33 mouse cellular contexts compared by ENCODE assay signal in genomic region chr4:106496833-106497232, GRCm38 (mm10). TPM values are rescaled to one million over a fixed set of nuclear protein-coding genes. Genes with fewer than 3 reads are reported as not detected.
DNase-seq lines count a peak whose midpoint lies in the region; ATAC-seq and TF ChIP-seq lines count a peak whose summit lies in the region.
"Had no signal": no experiment of that assay in that cellular context is flagged by ENCODE, and none has a peak within 500 bp of the region (broad histone marks: within the 10 kb centered on the region; RNA-seq: fewer than 3 reads in every experiment).

No protein-coding gene starts in this region.

- H3K4me3 ChIP-seq in kidney, embryonic 14.5 days (ENCODE audit: low read length), result no peak overlapping the region
- H3K4me3 ChIP-seq in midbrain, embryonic 10.5 days, result no peak overlapping the region
- no peak overlapping the region for H3K4me3 ChIP-seq in midbrain, postnatal 0 days (ENCODE audit: low read depth, low read length)
- H3K4me3 ChIP-seq: forebrain, embryonic 15.5 days; gastrocnemius, adult 2 months; limb, embryonic 10.5 days; limb, embryonic 15.5 days; liver, embryonic 13.5 days; midbrain, embryonic 15.5 days had no signal

- no peak overlapping the region for H3K9ac ChIP-seq in kidney, embryonic 14.5 days (ENCODE audit: low read depth, low read length)
- H3K9ac ChIP-seq in midbrain, postnatal 0 days (replicated peaks; ENCODE audit: low read length, poor library complexity, severe bottlenecking), result no peak overlapping the region
- H3K9ac ChIP-seq: forebrain, embryonic 15.5 days; hindbrain, embryonic 14.5 days; limb, embryonic 15.5 days; liver, embryonic 13.5 days; midbrain, embryonic 15.5 days had no signal

- ATAC-seq in kidney, embryonic 14.5 days (ENCODE audit: low FRiP score, low TSS enrichment), result no peak
- no peak for ATAC-seq in midbrain, postnatal 0 days (ENCODE audit: low FRiP score)
- ATAC-seq: forebrain, embryonic 15.5 days; inflammation-experienced regulatory T-cells, adult 6 months; midbrain, embryonic 15.5 days had no signal

- no peak for TF ChIP-seq CTCF in midbrain, postnatal 0 days (IDR thresholded peaks at IDR 0.05)

- peaks cover 17% of the 10 kb centered on the region; the same call in 1 of the 2 replicates for H3K4me1 ChIP-seq in kidney, embryonic 14.5 days (ENCODE audit: control insufficient read depth, insufficient read depth, low read length)
- peaks cover 29% of the 10 kb centered on the region for H3K4me1 ChIP-seq in midbrain, embryonic 10.5 days
- 0 out of 2 replicates have a peak, but pooled peaks cover 3% of the 10 kb centered on the region for H3K4me1 ChIP-seq in midbrain, postnatal 0 days (ENCODE audit: insufficient read depth, low read length)
- H3K4me1 ChIP-seq: liver, embryonic 13.5 days had no signal

- no peaks in the 10 kb centered on the region for H3K27me3 ChIP-seq in kidney, embryonic 14.5 days (ENCODE audit: control insufficient read depth, insufficient read depth, low read length)
- no peaks in the 10 kb centered on the region for H3K27me3 ChIP-seq in midbrain, embryonic 10.5 days (ENCODE audit: low read depth, poor library complexity, severe bottlenecking)
- no peaks in the 10 kb centered on the region for H3K27me3 ChIP-seq in midbrain, postnatal 0 days (ENCODE audit: insufficient read depth, low read length)
- H3K27me3 ChIP-seq: forebrain, embryonic 15.5 days; limb, embryonic 15.5 days; liver, embryonic 13.5 days; midbrain, embryonic 15.5 days had no signal

- peak; percentile 55 for DNase-seq in kidney, adult 18-20 months
- no peak for DNase-seq in midbrain, embryonic 10.5 days (ENCODE audit: low spot score)
- no peak for DNase-seq in midbrain, postnatal 0 days (ENCODE audit: low spot score)
- peak; percentile 64 for DNase-seq in kidney, adult 9 months
- peak; percentile 56 to 82 for DNase-seq in kidney, postnatal 25 days
- no peak for DNase-seq in thymus, postnatal 10 days (ENCODE audit: low spot score in 2 of 2)
- DNase-seq in thymus, postnatal 25 days, result no peak
- DNase-seq: adrenal gland, postnatal 10 days; B cell, adult 2 months; cerebellum, adult 8-10 months; cerebellum, postnatal 25 days; gastrocnemius, adult 2 months; gastrocnemius, postnatal 36 days; heart, adult 18-20 months; heart, postnatal 4 days; liver, embryonic 13.5 days; lung, adult 2 months; spleen, adult 18-20 months; thymus, adult 2 months had no signal

- no peaks in the 10 kb centered on the region for H3K9me3 ChIP-seq in kidney, embryonic 14.5 days (ENCODE audit: control insufficient read depth, low read length)
- H3K9me3 ChIP-seq in midbrain, embryonic 10.5 days (replicated peaks), result no peaks in the 10 kb centered on the region
- H3K9me3 ChIP-seq in midbrain, postnatal 0 days (ENCODE audit: low read length), result no peaks in the 10 kb centered on the region
- H3K9me3 ChIP-seq: forebrain, embryonic 15.5 days; limb, embryonic 10.5 days; limb, embryonic 15.5 days; liver, embryonic 13.5 days; midbrain, embryonic 15.5 days had no signal

- WGBS in kidney, embryonic 14.5 days, result 49% methylated on average over 6 of the region's 6 CpGs
- 63% methylated on average over 6 of the region's 6 CpGs for WGBS in midbrain, embryonic 10.5 days
- 51% methylated on average over 6 of the region's 6 CpGs for WGBS in midbrain, postnatal 0 days

- no peak overlapping the region for H3K27ac ChIP-seq in kidney, embryonic 14.5 days (ENCODE audit: low read depth, low read length)
- 0 out of 2 replicates have a peak overlapping the region, but pooled peaks have one; percentile 7 for H3K27ac ChIP-seq in midbrain, embryonic 10.5 days (replicated peaks)
- no peak overlapping the region for H3K27ac ChIP-seq in midbrain, postnatal 0 days (ENCODE audit: low read depth, low read length)
- H3K27ac ChIP-seq: forebrain, embryonic 15.5 days; gastrocnemius, adult 2 months; hindbrain, embryonic 14.5 days; limb, embryonic 10.5 days; limb, embryonic 15.5 days; liver, embryonic 13.5 days; macrophage; midbrain, embryonic 15.5 days had no signal

- no peak overlapping the region for H3K4me2 ChIP-seq in kidney, embryonic 14.5 days (replicated peaks; ENCODE audit: low read depth, low read length)
- no peak overlapping the region for H3K4me2 ChIP-seq in midbrain, postnatal 0 days (ENCODE audit: low read depth, low read length, poor library complexity, severe bottlenecking)
- H3K4me2 ChIP-seq: forebrain, embryonic 15.5 days; heart, embryonic 11.5 days; hindbrain, embryonic 14.5 days; limb, embryonic 15.5 days; liver, embryonic 13.5 days; midbrain, embryonic 15.5 days had no signal

- H3K36me3 ChIP-seq in kidney, embryonic 14.5 days (ENCODE audit: control insufficient read depth, insufficient read depth, low read length), result no peaks in the 10 kb centered on the region
- H3K36me3 ChIP-seq in midbrain, embryonic 10.5 days, result no peaks in the 10 kb centered on the region
- no peaks in the 10 kb centered on the region for H3K36me3 ChIP-seq in midbrain, postnatal 0 days (ENCODE audit: insufficient read depth, low read length)
- H3K36me3 ChIP-seq: forebrain, embryonic 15.5 days; limb, embryonic 10.5 days; limb, embryonic 15.5 days; liver, embryonic 13.5 days; midbrain, embryonic 15.5 days had no signal

RNA-seq across cellular contexts. Expression of gene Bsnd, which starts 4.8 kb away (rescaled TPM):
- polyA plus RNA-seq in kidney, embryonic 14.5 days (2014; fragmentation: Nextera tagmentation; extraction: Ambion mirVana), result 2.1 and 4.8 TPM in 2 replicates
- not detected in 2 replicates for polyA plus RNA-seq in midbrain, embryonic 10.5 days (2016; fragmentation: Nextera tagmentation; extraction: Ambion mirVana)
- 0.09 TPM in 1 of 2 replicates, not detected in the other for total RNA-seq in midbrain, postnatal 0 days (2014; rRNA removed)
- not detected in 2 replicates for polyA plus RNA-seq in midbrain, postnatal 0 days (2015; fragmentation: Nextera tagmentation; extraction: Ambion mirVana)
- total RNA-seq: adrenal gland, postnatal 10 days; gastrocnemius, adult 2 months; gastrocnemius, postnatal 36 days; heart, adult 18-20 months; heart, postnatal 4 days; left cerebral cortex, postnatal 10 days; neutrophil, adult 5-6 weeks had no signal
- polyA plus RNA-seq: embryonic facial prominence, embryonic 11.5 days; forebrain, embryonic 15.5 days; heart, embryonic 11.5 days; heart, embryonic 16.5 days; hindbrain, embryonic 14.5 days; inflammation-experienced regulatory T-cells, adult 6 months; limb, embryonic 10.5 days; limb, embryonic 15.5 days; liver, embryonic 13.5 days; lung, adult 2 months; macrophage; midbrain, embryonic 15.5 days; neural tube, embryonic 11.5 days had no signal

RNA-seq across cellular contexts. Expression of gene Pcsk9, which starts 32.7 kb away (rescaled TPM):
- 5.4 and 9.0 TPM in 2 replicates for polyA plus RNA-seq in kidney, embryonic 14.5 days (2014; fragmentation: Nextera tagmentation; extraction: Ambion mirVana)
- polyA plus RNA-seq in midbrain, embryonic 10.5 days (2016; fragmentation: Nextera tagmentation; extraction: Ambion mirVana), result 4.7 and 5.4 TPM in 2 replicates
- total RNA-seq in midbrain, postnatal 0 days (2014; rRNA removed), result 5.3 and 10.1 TPM in 2 replicates
- polyA plus RNA-seq in midbrain, postnatal 0 days (2015; fragmentation: Nextera tagmentation; extraction: Ambion mirVana), result 3.1 and 3.3 TPM in 2 replicates
- total RNA-seq: gastrocnemius, adult 2 months; heart, adult 18-20 months; heart, postnatal 4 days had no signal
- polyA plus RNA-seq: inflammation-experienced regulatory T-cells, adult 6 months; macrophage had no signal

Comparison
In these comparisons a context has a peak if more than half of its experiments do, and no peak if none do; other contexts are left out.
1. DNase-seq: peak in kidney, adult 18-20 months (single experiment), kidney, adult 9 months (single experiment) and kidney, postnatal 25 days (2 of 2); none in midbrain, embryonic 10.5 days (single experiment), midbrain, postnatal 0 days (single experiment), thymus, postnatal 10 days (0 of 2) and thymus, postnatal 25 days (single experiment).